Mouse (Mus musculus): ENCODE results near the gene Il17c.

- TF ChIP-seq POLR2A (IDR thresholded peaks at IDR 0.05; ENCODE audit: control insufficient read depth, extremely low read depth, insufficient read depth, low read length, poor library complexity) (no peak), CTCF (IDR thresholded peaks at IDR 0.05; ENCODE audit: borderline replicate concordance, control insufficient read depth, extremely low read depth, insufficient read depth, low read length, poor library complexity) (no peak)
Observed at GRCm38 (mm10) chr8:122441326-122441725, 19.5 kb downstream of the Il17c start.

All from thymus, adult 2 months (tissue).